Mouse (Mus musculus) liver (tissue): ENCODE measurements around the gene Bst2.

ENCODE experiments used
- DNase-seq: peaks from one replicate; pipeline ENCODE4 v3.0.0-alpha.2; 2020; ENCODE audit warnings: mixed read lengths

Gene Bst2

GRCm38 (mm10) chr8:71537028-71537867 is at the start of gene Bst2:
Gene Bst2 (minus strand): TSS chr8:71537456.
- DNase-seq, result peak; percentile 95

DNA sequence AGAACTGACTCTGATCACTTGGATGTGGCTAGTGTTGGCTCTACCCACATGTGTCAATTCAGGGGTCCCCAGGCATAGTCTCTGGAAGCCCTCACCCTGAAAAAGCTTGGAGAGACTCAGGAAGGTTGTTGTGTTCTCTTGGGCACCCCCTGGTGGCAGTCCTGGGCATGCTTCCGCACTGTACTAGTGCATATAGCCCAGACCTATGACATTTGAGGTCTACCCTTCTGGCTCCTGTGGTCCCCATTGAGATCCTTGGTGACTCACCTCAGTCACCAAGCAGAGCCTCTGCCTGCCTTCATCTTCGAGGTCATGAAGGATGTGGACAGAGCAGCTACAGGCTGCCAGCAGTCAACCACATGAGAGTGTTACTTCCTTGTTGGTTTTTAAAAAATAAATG is 49.6 kb upstream of the Bst2 start:
- peak; percentile 66 for DNase-seq

- DNase-seq, result no peak
Measured at GRCm38 (mm10) chr8:71580201-71580600, 42.9 kb upstream of the Bst2 start.

GRCm38 (mm10) chr8:71579476-71579875 is 42.2 kb upstream of the Bst2 start:
- DNase-seq, result no peak

GRCm38 (mm10) chr8:71579009-71579408 is 41.8 kb upstream of the Bst2 start:
- no peak for DNase-seq

DNA sequence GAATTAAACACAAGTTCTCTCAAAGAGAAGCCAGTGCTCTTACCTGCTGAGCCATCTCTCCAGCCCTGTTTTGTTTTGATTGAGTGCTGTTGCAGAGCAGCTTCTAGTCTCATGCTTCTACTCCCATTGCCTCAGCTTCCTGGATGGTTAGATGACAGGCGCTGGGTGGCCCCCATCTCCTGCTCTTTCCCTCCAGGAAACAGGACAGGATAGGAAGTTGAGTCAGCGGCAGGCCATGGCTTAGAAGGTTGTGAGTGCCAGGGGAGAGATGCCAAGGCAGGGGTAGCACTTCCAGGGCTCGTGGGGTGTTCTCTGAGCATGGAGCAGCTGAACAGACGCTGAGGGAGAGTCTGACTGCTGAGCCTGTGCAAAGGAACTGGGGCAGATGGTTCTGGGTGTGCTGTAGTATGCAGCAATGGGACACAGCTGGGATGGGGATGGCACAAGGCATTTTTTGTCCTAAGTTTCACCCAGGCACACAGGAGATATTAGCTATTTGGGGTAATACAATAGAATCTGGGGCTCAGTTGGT is 40.7 kb upstream of the Bst2 start:
- no peak for DNase-seq

- DNase-seq, result no peak
Measured at GRCm38 (mm10) chr8:71575020-71575419, 37.8 kb upstream of the Bst2 start.

DNA sequence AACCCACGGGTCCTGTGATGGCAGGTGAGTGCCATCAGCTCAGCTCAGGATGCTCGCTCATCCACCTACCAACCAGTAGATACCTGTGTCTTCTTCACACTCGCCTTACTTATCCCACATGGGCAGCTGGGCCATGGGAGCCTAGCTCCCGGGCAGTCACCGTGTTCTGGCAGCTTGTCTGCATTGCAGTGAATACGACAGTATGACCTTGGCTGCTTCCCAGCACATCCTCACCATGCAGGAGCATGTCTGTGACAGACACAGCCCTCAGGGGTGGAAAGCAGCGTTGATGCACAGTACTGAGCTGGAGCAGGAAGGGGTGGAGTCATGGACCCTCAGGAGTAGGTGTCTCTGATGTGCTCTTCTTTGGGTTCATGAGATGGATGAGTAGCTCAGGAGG is 37.2 kb upstream of the Bst2 start:
- no peak for DNase-seq

- no peak for DNase-seq
Measured at GRCm38 (mm10) chr8:71572847-71573633, 35.8 kb upstream of the Bst2 start.

DNA sequence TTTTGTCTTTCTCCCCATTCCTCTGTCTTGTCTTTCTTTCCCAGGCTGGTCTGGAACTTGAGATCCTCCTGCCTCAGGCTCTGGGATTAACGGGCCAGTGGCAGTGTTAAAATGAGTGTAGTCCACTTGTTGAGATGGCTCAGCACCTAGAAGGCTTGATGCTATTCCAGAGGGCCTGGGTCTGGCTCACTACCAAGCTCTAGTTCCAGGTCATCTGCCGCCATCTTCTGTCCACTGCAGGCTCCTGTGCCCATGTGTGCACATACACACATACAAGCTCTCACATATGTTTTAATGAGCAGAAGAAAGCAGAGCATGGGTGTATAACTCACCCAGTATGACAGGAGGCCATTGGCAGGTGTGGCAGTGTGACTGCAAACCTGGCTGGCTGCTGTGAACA is 34.8 kb upstream of the Bst2 start:
- DNase-seq, result no peak

- DNase-seq, result peak; percentile 87
Measured at GRCm38 (mm10) chr8:71570291-71570954, 33.2 kb upstream of the Bst2 start.

DNA sequence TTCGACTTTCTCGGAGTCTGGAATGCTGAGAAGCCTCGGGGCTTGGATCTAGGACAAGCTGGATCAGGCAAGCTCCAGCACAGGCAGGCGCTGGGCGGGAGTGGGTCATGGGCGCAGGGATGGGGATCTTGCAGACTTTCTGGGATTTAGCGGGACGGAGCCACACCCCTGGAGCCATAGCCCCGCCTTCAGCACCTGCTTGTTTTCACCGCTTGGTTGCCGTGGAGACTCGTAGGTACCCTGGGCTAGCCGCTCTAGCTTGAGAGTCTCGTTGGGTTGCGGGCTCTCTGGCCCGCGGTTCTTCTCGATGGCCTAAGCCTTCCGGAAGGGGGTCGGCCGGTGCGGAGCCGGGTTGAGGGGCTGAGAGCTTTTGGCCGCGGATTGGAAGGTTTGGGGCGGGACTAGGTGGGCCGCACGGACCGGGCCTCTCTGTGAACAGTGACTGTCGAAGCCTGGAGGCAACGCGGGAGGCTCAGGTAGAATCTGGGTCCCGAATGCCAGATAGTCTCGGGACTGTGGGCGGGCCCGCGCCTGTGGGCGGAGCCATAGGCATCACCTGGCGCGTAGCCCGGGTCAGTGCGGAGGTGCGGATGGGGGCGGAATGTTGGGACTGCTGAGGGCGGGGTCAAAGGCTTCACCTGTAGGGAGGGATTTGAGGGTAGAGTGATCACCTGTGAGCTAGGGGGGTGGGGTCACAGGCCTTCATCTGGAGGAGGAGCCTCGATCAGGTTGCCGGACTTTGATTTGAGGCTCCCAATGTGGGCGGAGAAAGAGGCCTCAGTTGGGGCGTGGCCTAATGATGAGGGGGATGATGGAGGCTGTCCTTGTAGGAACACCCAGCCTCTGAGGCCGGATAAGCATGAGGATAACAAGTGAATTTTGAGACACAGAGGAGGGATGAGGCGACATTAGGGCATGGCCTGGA is 32.4 kb upstream of the Bst2 start:
- DNase-seq, result peak; percentile 79

DNA sequence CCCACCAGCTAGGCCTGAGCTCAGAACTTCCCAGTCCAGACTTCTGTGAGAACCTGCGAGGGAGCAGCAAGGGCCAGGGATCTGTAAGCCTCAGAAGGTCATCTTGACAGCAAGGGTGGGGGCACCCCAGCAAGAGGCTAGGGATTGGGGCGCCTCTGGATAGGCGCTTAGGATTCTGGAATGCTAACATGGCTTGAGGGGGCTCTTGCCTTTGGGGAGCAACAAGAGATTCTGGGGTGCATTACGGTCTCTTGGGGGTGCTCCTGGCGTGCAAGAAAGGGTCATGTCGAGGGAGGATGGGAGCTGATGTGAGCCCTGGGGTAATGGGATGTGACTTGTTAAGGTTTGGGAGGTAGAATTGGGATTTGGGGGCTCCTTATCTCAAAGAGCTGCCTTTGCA is 31.7 kb upstream of the Bst2 start:
- no peak for DNase-seq

DNA sequence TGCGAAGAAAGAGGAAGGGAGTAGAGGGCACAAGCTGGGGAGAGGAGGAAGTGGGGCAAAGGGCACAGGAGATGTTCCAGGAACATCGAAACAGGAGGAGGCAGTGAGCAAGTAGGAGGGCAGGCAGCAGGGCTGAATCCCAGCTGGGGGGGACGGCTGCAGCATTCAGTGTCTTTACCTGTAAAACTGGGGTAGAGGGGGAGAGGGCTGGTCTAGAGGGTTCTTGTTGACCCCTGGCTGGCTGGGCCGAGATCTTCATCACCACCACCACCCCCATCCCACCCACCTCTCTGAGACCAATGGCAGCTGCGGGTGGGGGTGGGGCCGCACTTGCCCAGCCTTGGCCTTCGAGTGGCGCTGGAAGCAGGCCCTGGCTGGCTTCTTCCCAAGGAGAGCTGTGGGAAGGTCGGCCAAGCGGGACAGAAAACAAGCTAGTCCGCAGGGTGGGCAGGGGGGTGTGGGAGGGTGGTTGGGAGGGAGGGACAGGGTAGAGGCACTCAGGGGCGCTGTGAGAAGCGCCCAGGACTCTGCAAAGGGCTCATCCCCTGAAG is 31.2 kb upstream of the Bst2 start, which contains the start of gene Slc27a1:
Gene Slc27a1, plus strand, starts transcription at position 496 of the 551 bp plus-strand sequence.
- DNase-seq, result no peak

GRCm38 (mm10) chr8:71567587-71567986 is 30.3 kb upstream of the Bst2 start:
- DNase-seq, result no peak

- DNase-seq, result no peak
Measured at GRCm38 (mm10) chr8:71566501-71566900, 29.2 kb upstream of the Bst2 start, which contains the start of gene Nxnl1. Gene Nxnl1 (minus strand): TSS chr8:71566601.

- DNase-seq, result no peak
Measured at GRCm38 (mm10) chr8:71563992-71564391, 26.7 kb upstream of the Bst2 start.

GRCm38 (mm10) chr8:71562751-71563150 is 25.5 kb upstream of the Bst2 start:
- peak; percentile 79 for DNase-seq

DNA sequence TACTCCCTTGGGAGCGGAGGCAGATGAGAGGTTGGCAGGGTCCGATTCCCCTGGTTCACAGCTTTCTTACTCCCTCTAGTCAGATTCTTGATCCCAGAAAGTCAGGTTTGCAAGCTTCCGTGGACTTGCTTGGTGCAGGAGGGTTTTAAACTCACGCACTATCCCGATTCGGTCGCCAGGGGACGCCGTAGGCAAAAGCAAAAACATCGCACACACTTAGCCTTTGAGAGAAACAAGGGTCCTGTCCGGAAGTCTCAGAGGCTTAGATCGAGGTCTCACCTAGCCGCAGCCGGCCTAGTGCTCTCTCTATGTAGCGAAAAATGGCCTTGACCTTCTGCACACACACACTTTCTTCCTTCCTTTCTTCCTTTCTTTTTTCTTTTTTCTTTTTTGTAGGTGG is 24.1 kb upstream of the Bst2 start:
- peak; percentile 75 for DNase-seq

DNA sequence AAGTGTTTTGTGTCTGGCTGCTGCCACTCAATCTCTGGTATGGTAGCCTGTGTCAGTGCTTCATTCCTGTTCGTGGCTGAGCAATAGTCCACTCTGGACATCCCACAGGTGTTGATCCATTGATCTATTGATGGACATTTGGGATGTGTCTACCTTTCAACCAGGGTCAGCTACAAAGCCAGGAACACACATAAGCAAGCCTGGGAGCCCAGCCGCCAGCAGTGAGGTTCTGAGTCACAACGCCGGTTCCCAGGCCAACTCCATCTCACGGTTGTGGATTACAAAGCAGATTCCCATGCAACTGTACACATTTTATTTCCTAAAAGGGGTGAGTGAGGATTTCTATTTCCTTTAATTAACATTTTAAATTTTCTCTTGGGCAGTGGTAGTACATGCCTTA is 23.5 kb upstream of the Bst2 start:
- no peak for DNase-seq

GRCm38 (mm10) chr8:71560071-71560470 is 22.8 kb upstream of the Bst2 start:
- peak; percentile 47 for DNase-seq
